Comparison of ENCODE assay signal across 30 mouse cellular contexts in genomic region chr3:146195153-146195552, GRCm38 (mm10). TPM values are rescaled to one million over a fixed set of nuclear protein-coding genes. Genes with fewer than 3 reads are reported as not detected.
"Had no signal": no experiment of that assay in that cellular context is flagged by ENCODE, and none has a peak within 500 bp of the region (broad histone marks: within the 10 kb centered on the region; RNA-seq: fewer than 3 reads in every experiment).

No protein-coding gene starts in this region.

- H3K4me1 ChIP-seq: embryonic facial prominence, embryonic 12.5 days; embryonic facial prominence, embryonic 13.5 days; embryonic facial prominence, embryonic 15.5 days; forebrain, embryonic 12.5 days; forebrain, embryonic 13.5 days; forebrain, embryonic 15.5 days had no signal

- H3K36me3 ChIP-seq: embryonic facial prominence, embryonic 10.5 days; embryonic facial prominence, embryonic 12.5 days; embryonic facial prominence, embryonic 13.5 days; embryonic facial prominence, embryonic 15.5 days; forebrain, embryonic 10.5 days; forebrain, embryonic 12.5 days; forebrain, embryonic 15.5 days had no signal

- H3K4me2 ChIP-seq: embryonic facial prominence, embryonic 12.5 days; embryonic facial prominence, embryonic 13.5 days; embryonic facial prominence, embryonic 15.5 days; forebrain, embryonic 12.5 days; forebrain, embryonic 13.5 days; forebrain, embryonic 15.5 days had no signal

- H3K27ac ChIP-seq: embryonic facial prominence, embryonic 10.5 days; embryonic facial prominence, embryonic 12.5 days; embryonic facial prominence, embryonic 13.5 days; embryonic facial prominence, embryonic 15.5 days; forebrain, embryonic 10.5 days; forebrain, embryonic 12.5 days; forebrain, embryonic 13.5 days; forebrain, embryonic 15.5 days; gastrocnemius, adult 2 months had no signal

- ATAC-seq: forebrain, embryonic 13.5 days; forebrain, embryonic 14.5 days; forebrain, embryonic 15.5 days; forebrain, embryonic 16.5 days; forebrain, postnatal 0 days had no signal

- H3K9me3 ChIP-seq: embryonic facial prominence, embryonic 10.5 days; embryonic facial prominence, embryonic 12.5 days; embryonic facial prominence, embryonic 13.5 days; embryonic facial prominence, embryonic 15.5 days; forebrain, embryonic 10.5 days; forebrain, embryonic 12.5 days; forebrain, embryonic 13.5 days; forebrain, embryonic 15.5 days had no signal

- H3K27me3 ChIP-seq: embryonic facial prominence, embryonic 12.5 days; embryonic facial prominence, embryonic 13.5 days; embryonic facial prominence, embryonic 15.5 days; forebrain, embryonic 12.5 days; forebrain, embryonic 13.5 days; forebrain, embryonic 15.5 days had no signal

- H3K9ac ChIP-seq: embryonic facial prominence, embryonic 12.5 days; embryonic facial prominence, embryonic 13.5 days; embryonic facial prominence, embryonic 15.5 days; forebrain, embryonic 12.5 days; forebrain, embryonic 13.5 days; forebrain, embryonic 15.5 days; forebrain, postnatal 0 days had no signal

- H3K4me3 ChIP-seq: embryonic facial prominence, embryonic 10.5 days; embryonic facial prominence, embryonic 12.5 days; embryonic facial prominence, embryonic 13.5 days; embryonic facial prominence, embryonic 15.5 days; erythroblast, embryonic 14.5 days; forebrain, embryonic 10.5 days; forebrain, embryonic 12.5 days; forebrain, embryonic 13.5 days; forebrain, embryonic 15.5 days; gastrocnemius, adult 2 months had no signal

- DNase-seq: cerebellum, adult 18-20 months; cerebellum, adult 2 months; cerebellum, adult 8-10 months; cerebellum, adult 9-10 months; cerebellum, adult 9-11 months; cerebellum, postnatal 10 days; cerebellum, postnatal 14 days; cerebellum, postnatal 25 days; cerebellum, postnatal 36 days; embryo, embryonic 11 days; gastrocnemius, adult 2 months; gastrocnemius, postnatal 10 days; gastrocnemius, postnatal 14 days; gastrocnemius, postnatal 25 days; gastrocnemius, postnatal 36 days; heart, adult 18-20 months had no signal

RNA-seq across cellular contexts. Expression of gene Mcoln2, which starts 45.5 kb away (rescaled TPM):
- polyA plus RNA-seq: cortical plate, adult 2 months; erythroblast, embryonic 14.5 days; forebrain, embryonic 15.5 days; forebrain, embryonic 16.5 days; frontal cortex, adult 2 months had no signal
